Mouse (Mus musculus): ENCODE results near the gene Ceacam16.

The Ceacam16 gene

GRCm38 (mm10) chr7:19842885-19843504 lies 18.1 kb downstream of the Ceacam16 start:
- no peak for DNase-seq

- DNase-seq: no peak
Measured at GRCm38 (mm10) chr7:19841686-19842413, 19.2 kb downstream of the Ceacam16 start.

- DNase-seq: no peak
Measured at GRCm38 (mm10) chr7:19840936-19841335, 20.2 kb downstream of the Ceacam16 start.

GRCm38 (mm10) chr7:19840371-19840770 lies 20.7 kb downstream of the Ceacam16 start:
- DNase-seq: no peak

- no peak for DNase-seq
Measured at GRCm38 (mm10) chr7:19836843-19837242, 24.3 kb downstream of the Ceacam16 start.

- DNase-seq: no peak
Measured at GRCm38 (mm10) chr7:19834055-19834454, 27.0 kb downstream of the Ceacam16 start.

- no peak for DNase-seq
Measured at GRCm38 (mm10) chr7:19831837-19832236, 29.3 kb downstream of the Ceacam16 start.

GRCm38 (mm10) chr7:19830682-19831156 lies 30.4 kb downstream of the Ceacam16 start:
- DNase-seq: peak in 1 of 2 experiments; percentile 17

- no peak for DNase-seq
Measured at GRCm38 (mm10) chr7:19829694-19830093, 31.4 kb downstream of the Ceacam16 start.

GRCm38 (mm10) chr7:19826756-19827155 lies 34.3 kb downstream of the Ceacam16 start:
- no peak for DNase-seq

- DNase-seq: peak in 1 of 2 experiments; percentile 11
Measured at GRCm38 (mm10) chr7:19824182-19824973, 36.7 kb downstream of the Ceacam16 start.

GRCm38 (mm10) chr7:19823256-19824181 lies 37.6 kb downstream of the Ceacam16 start:
- no peak for DNase-seq

- no peak for DNase-seq
Measured at GRCm38 (mm10) chr7:19822604-19823058, 38.5 kb downstream of the Ceacam16 start, which contains the start of gene Bcl3. Gene Bcl3 (minus strand): TSS chr7:19822770.

GRCm38 (mm10) chr7:19822193-19822592 lies 38.9 kb downstream of the Ceacam16 start:
- no peak for DNase-seq

- DNase-seq: no peak
Measured at GRCm38 (mm10) chr7:19821633-19822032, 39.5 kb downstream of the Ceacam16 start.

- no peak for DNase-seq
Measured at GRCm38 (mm10) chr7:19820347-19821048, 40.6 kb downstream of the Ceacam16 start.

GRCm38 (mm10) chr7:19818875-19819274 lies 42.2 kb downstream of the Ceacam16 start:
- no peak for DNase-seq

GRCm38 (mm10) chr7:19818440-19818839 lies 42.7 kb downstream of the Ceacam16 start:
- DNase-seq: no peak

GRCm38 (mm10) chr7:19817382-19818105 lies 43.6 kb downstream of the Ceacam16 start:
- DNase-seq: no peak

- DNase-seq: peak in 1 of 2 experiments; percentile 15
Measured at GRCm38 (mm10) chr7:19816224-19816771, 44.8 kb downstream of the Ceacam16 start.

Data from cerebellum, adult 18-20 months (tissue).